Mouse (Mus musculus) forebrain, embryonic 13.5 days (tissue): ENCODE results near the gene Ogdh. TPM values are rescaled to one million over a fixed set of nuclear protein-coding genes. Genes with fewer than 3 reads are reported as not detected.

ENCODE experiments used
- ATAC-seq: fragments of 200-750 bp; cut with Nextera tagmentation; 2 replicates; pipeline ENCODE4 v1.8.0; 2017
- H3K27ac ChIP-seq: fragments of 300-500 bp; sonication (generic); 2 replicates; pipeline ENCODE4 v1.5.1; 2015; ENCODE audit warnings: inconsistent platforms, mild to moderate bottlenecking, moderate library complexity
- H3K27me3 ChIP-seq: fragments of 300-500 bp; sonication (generic); 2 replicates; pipeline ENCODE4 v1.6.1; 2015; ENCODE audit warnings: mild to moderate bottlenecking, inconsistent platforms
- H3K36me3 ChIP-seq: fragments of 300-500 bp; sonication (generic); 2 replicates; pipeline ENCODE4 v1.6.1; 2015; ENCODE audit warnings: mild to moderate bottlenecking, inconsistent platforms; ENCODE audit not compliant: poor library complexity, severe bottlenecking
- H3K4me1 ChIP-seq: fragments of 300-500 bp; sonication (generic); 2 replicates; pipeline ENCODE4 v1.6.1; 2015; ENCODE audit warnings: inconsistent platforms
- H3K4me2 ChIP-seq: fragments of 300-500 bp; sonication (generic); 2 replicates; pipeline ENCODE4 v1.6.1; 2015; ENCODE audit warnings: inconsistent platforms, mild to moderate bottlenecking, moderate library complexity
- H3K4me3 ChIP-seq: fragments of 300-500 bp; sonication (generic); 2 replicates; pipeline ENCODE4 v1.5.1; 2015; ENCODE audit warnings: mild to moderate bottlenecking, inconsistent platforms
- H3K9ac ChIP-seq: fragments of 300-500 bp; sonication (generic); 2 replicates; pipeline ENCODE4 v1.6.1; 2015; ENCODE audit warnings: mild to moderate bottlenecking, inconsistent platforms
- H3K9me3 ChIP-seq: fragments of 300-500 bp; sonication (generic); replicated peaks from 2 replicates; pipeline ENCODE4 v1.6.1; 2016; ENCODE audit warnings: inconsistent platforms
- WGBS: fragments of 180-500 bp; shearing (Covaris S2); methylation state at CpG from one replicate; pipeline ENCODE4 v1.1.7; 2015; 5-methylcytosine and 5-hydroxymethylcytosine counted together
- polyA plus RNA-seq: library from polyadenylated mRNA; unstranded; fragments of >200 nt; fragmentation: Nextera tagmentation; extraction: Ambion mirVana; gene quantifications from 2 replicates; pipeline ENCODE4 v1.2.1, GENCODE M21; 2015

Gene Ogdh
- polyA plus RNA-seq, 1 experiment from 2014 or later = 71.2 TPM

DNA sequence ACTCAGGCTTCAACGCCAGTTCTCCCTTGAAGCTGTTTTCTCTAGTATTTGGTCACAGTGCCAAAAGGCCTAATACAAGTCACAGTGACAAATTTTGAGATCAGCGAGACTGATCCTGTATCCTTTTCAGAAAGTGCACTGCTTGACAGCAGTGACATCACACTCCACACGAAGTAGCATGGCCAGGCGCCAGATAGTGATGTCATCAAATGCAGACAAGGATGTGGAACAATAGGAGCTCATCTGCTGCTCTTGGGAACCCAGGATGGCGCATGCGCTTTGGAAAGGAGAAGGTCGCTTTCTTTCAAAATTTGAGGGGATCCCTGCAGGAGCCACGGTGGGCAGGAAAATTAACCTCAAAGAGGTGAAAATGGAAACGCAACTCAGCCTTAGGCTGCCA is 81.4 kb downstream of the Ogdh start:
- ATAC-seq = no peak
- no peaks in the 10 kb centered on the region; the same call in 1 of the 2 replicates for H3K27me3 ChIP-seq
- WGBS = 84% methylated on average over 9 of the region's 9 CpGs
- no peaks in the 10 kb centered on the region for H3K36me3 ChIP-seq
- H3K4me3 ChIP-seq = no peak overlapping the region
- H3K9ac ChIP-seq = no peak overlapping the region
- no peaks in the 10 kb centered on the region for H3K9me3 ChIP-seq
- H3K4me2 ChIP-seq = no peak overlapping the region
- no peaks in the 10 kb centered on the region for H3K4me1 ChIP-seq
- no peak overlapping the region for H3K27ac ChIP-seq

DNA sequence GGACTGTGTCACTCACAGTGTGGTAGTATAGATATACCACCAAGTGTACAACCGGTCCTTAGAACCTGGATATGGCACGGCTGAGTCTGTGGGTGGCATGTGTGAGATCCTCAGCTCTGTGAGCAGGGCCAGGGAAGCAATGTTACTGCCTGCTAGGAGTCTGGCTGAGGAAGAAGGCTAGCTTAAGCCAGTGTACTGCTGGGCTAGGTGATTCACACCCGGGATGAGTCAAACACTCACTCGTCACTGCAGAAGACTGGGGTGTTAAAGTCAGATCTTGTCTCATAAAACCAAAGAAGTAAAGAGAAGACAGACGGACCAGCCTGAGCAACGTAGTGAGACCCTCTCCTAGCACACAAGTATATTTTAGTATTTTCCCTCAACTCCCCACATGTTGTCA is 89.5 kb downstream of the Ogdh start:
- no peak for ATAC-seq
- H3K4me2 ChIP-seq = no peak overlapping the region
- WGBS = 86% methylated on average over 6 of the region's 6 CpGs

DNA sequence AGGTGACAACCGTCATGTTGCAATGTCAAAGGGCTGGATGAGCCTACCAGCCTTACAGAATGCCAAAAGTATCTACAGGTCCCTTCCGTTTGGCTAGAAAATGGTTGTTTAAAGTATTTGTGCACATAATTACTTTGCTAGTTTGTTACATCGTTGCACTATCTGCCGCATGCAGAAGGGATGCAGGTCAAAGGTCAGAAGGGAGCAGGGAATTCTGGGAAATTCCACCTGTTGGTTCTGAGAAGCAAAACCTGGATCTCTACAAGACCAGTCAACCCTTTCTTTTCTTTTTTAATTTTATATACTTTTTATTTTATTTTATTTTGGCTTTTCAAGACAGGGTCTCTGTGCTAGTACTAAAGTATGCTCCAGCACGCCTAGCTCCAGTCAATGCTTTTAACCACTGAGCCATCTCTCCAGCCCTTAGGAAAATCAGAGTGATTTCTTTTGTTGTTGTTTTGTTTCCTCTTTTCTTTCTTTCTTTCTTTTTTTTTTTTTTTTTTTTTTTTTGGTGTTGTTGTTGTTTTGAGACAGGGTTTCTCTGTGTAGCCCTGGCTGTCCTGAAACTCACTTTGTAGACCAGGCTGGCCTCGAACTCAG is 96.8 kb downstream of the Ogdh start:
- peak overlapping the region; percentile 85 for H3K4me2 ChIP-seq
- no peak for ATAC-seq
- 94% methylated on average over 6 of the region's 6 CpGs for WGBS
- H3K36me3 ChIP-seq = peaks cover 21% of the 10 kb centered on the region
- H3K9me3 ChIP-seq = no peaks in the 10 kb centered on the region
- no peaks in the 10 kb centered on the region for H3K27me3 ChIP-seq
- peaks cover 27% of the 10 kb centered on the region for H3K4me1 ChIP-seq
- no peak overlapping the region for H3K9ac ChIP-seq
- H3K27ac ChIP-seq = peak overlapping the region; percentile 94
- no peak overlapping the region for H3K4me3 ChIP-seq

More for the DNA sequence above, 89.5 kb downstream of the Ogdh start:
- no peak overlapping the region for H3K4me3 ChIP-seq
- H3K27me3 ChIP-seq = no peaks in the 10 kb centered on the region; the same call in 1 of the 2 replicates
- H3K4me1 ChIP-seq = no peaks in the 10 kb centered on the region
- no peak overlapping the region for H3K27ac ChIP-seq
- H3K9me3 ChIP-seq = no peaks in the 10 kb centered on the region
- H3K9ac ChIP-seq = no peak overlapping the region
- H3K36me3 ChIP-seq = no peaks in the 10 kb centered on the region

DNA sequence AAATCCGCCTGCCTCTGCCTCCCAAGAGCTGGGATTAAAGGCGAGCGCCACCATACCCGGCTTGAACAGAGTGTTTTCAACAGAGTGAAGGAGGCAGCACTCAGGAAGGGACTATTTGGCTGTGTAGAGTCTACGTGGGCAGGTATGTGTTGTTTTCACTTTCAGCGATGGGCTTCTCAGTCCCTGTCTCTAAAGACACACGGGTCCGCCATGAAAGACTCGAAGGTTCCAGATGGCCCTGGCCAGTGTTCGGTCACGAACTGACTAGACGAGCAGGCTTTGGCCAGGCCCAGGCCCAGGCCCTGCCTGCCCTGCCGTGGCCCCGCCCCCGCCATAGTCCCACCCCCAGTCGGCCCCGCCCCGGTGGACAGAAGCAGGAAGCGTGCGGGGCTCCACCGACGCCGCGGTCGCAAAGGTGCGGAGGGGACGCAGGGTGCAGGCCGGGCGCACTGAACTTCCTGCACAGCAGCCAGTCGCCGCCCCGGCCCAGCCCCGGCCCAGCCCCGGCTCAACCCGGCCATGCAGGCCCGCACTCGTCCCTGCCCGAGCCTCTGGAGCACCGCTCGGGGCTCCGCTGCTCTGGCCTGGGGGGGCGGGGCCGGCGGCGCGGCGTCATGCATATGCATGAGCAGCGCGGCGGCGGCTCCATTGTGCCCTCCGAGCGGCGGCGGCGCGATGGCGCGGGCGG is 97.4 kb downstream of the Ogdh start, which contains the start of gene Zmiz2:
TSS of gene Zmiz2 (plus strand) at position 349 of the 688 bp plus-strand sequence.
- peak within 1 kb of the TSS; percentile 94 for H3K27ac ChIP-seq
- no peaks in the 10 kb centered on the region for H3K9me3 ChIP-seq
- H3K4me3 ChIP-seq = peak within 1 kb of the TSS; percentile 95
- H3K9ac ChIP-seq = peak within 1 kb of the TSS; percentile 98
- peaks cover 24% of the 10 kb centered on the region for H3K36me3 ChIP-seq
- H3K4me1 ChIP-seq = peaks cover 31% of the 10 kb centered on the region
- WGBS = 7% methylated on average over 37 of the region's 60 CpGs
- peak; percentile 98 for ATAC-seq
- no peaks in the 10 kb centered on the region for H3K27me3 ChIP-seq
- H3K4me2 ChIP-seq = peak within 1 kb of the TSS; percentile 85

DNA sequence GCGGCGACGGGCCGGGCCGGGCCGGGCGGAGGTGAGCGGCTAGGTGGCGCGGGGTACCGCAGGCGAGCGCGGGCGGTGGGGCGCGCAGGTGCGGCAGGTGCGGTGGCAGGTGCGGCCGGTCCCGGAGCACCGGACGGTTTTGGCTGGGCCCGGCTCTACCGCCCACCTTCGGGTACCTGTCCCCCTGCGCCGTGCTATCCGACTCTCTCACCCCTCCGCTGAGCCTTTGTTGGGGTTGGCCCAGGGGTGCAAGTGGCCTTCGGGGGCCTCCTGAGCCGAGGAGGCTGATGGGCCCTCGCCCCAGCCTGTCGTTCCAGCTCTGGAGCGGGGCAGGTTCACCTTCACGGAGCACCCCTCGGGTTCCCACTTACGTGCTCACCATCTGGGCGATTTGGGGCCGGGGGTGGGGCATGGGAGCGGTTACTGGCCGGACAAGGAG is 98.1 kb downstream of the Ogdh start:
- 0% methylated on average over 36 of the region's 43 CpGs for WGBS
- peak overlapping the region; percentile 85 for H3K4me2 ChIP-seq
- H3K4me1 ChIP-seq = peaks cover 37% of the 10 kb centered on the region
- ATAC-seq = peak; percentile 20
- peaks cover 31% of the 10 kb centered on the region for H3K36me3 ChIP-seq
- H3K9ac ChIP-seq = peak overlapping the region; percentile 98
- H3K4me3 ChIP-seq = peak overlapping the region; percentile 95
- H3K9me3 ChIP-seq = no peaks in the 10 kb centered on the region
- no peaks in the 10 kb centered on the region for H3K27me3 ChIP-seq
- peak overlapping the region; percentile 94 for H3K27ac ChIP-seq

DNA sequence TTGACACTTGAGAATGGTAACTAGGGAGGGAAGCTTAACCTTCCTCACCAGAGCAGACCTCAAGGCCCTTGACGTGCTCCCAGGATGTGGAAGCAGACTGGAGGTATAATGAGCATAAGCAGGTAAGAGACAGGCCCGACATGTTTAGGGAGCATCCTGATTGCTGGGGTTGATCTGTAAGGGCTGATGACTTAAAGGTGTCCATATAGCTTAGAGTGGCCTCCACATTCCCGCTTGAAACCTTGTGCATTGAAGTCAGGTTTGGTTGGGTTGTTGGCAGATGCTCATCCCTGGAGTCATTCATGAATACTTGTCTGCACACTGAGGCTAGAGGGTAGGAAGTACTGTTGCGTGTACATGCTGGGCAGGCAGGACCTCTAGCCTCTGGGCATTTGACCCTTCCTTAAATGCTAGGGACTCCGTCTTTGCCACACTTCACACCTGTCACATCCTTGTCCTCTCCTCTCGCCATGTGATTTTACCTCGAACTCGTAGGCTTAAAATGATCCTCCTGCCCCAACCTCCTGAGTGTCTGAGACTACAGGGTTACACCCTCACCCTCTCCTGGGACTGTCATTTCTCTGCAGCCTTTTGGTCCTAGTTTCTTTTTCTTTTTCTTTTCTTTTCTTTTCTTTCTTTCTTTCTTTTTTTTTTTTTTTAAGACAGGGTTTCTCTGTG is 99.1 kb downstream of the Ogdh start:
- WGBS = 86% methylated on average over 8 of the region's 8 CpGs
- peak overlapping the region; percentile 98 for H3K9ac ChIP-seq
- no peak overlapping the region for H3K27ac ChIP-seq
- no peaks in the 10 kb centered on the region for H3K27me3 ChIP-seq
- peaks cover 41% of the 10 kb centered on the region for H3K36me3 ChIP-seq
- H3K4me1 ChIP-seq = peaks cover 38% of the 10 kb centered on the region
- H3K9me3 ChIP-seq = no peaks in the 10 kb centered on the region
- H3K4me2 ChIP-seq = peak overlapping the region; percentile 85
- peak overlapping the region; percentile 95 for H3K4me3 ChIP-seq
- ATAC-seq = no peak

DNA sequence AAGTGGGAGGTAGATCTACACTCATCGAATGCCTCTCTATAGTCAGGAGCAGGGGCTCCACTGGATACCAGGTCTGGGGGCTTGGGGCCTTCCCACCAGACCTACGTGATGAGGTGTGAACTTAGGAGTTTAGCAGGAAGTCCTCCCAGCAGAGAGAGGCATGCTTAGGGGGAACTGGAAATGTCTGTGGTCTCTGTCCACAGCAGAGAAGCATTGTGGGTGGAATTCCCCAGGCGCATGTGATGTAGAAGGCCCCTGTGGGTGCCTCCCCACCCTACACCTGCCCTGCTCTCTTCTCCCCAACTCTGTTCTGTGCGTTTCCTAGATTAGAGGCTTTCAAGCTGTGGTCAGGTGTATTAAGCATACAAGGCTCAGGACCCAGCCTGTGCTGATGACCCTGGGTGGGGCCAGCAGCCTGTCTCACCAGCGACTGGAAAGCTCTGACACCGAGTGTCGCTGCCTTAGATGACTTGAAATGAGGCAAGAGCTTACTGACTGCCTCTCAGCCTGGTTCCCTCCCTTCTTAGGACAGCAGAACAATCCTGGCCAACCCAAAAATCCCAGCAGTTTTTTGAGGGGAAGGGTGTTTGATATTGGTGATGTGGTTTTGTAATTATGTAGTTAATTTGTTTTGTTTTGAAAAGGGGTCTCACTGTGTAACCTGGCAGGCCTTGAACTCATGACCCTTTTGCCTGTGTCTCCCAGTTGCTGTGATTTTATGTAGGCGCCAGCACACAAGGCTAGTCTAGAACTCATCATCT is 100.3 kb downstream of the Ogdh start:
- H3K27ac ChIP-seq = no peak overlapping the region
- peaks cover 38% of the 10 kb centered on the region for H3K4me1 ChIP-seq
- 0 out of 2 replicates have a peak overlapping the region, but pooled peaks have one; percentile 95 for H3K4me3 ChIP-seq
- peak overlapping the region; percentile 31; the same call in 1 of the 2 replicates for H3K9ac ChIP-seq
- peaks cover 53% of the 10 kb centered on the region for H3K36me3 ChIP-seq
- 93% methylated on average over 8 of the region's 8 CpGs for WGBS
- no peaks in the 10 kb centered on the region for H3K27me3 ChIP-seq
- peak overlapping the region; percentile 85 for H3K4me2 ChIP-seq
- no peaks in the 10 kb centered on the region for H3K9me3 ChIP-seq
- no peak for ATAC-seq

DNA sequence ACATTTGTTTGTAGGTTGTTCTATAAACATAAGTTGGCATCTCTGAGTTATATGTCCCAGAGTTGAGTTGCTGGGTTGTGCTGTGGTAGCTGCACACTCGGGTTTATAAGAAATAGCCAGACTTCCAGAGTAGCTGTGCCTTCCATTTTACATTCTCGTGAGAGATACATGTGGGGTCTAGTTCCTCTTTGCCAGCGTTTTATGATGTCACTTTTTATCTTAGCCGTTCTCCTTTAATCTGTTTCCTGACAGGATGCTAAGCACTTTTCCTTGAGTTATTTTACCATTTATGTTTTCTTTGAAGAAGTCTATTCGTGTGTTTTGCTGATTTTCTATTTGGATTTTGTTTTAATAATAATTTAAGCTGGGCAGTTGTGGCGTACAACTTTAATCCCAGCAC is 101.4 kb downstream of the Ogdh start:
- H3K4me1 ChIP-seq = peaks cover 38% of the 10 kb centered on the region
- H3K4me3 ChIP-seq = no peak overlapping the region
- WGBS = 87% methylated on average over 6 of the region's 6 CpGs
- no peak overlapping the region for H3K27ac ChIP-seq
- H3K9ac ChIP-seq = no peak overlapping the region
- no peaks in the 10 kb centered on the region for H3K9me3 ChIP-seq
- H3K27me3 ChIP-seq = no peaks in the 10 kb centered on the region
- ATAC-seq = no peak
- no peak overlapping the region for H3K4me2 ChIP-seq
- H3K36me3 ChIP-seq = peaks cover 64% of the 10 kb centered on the region

DNA sequence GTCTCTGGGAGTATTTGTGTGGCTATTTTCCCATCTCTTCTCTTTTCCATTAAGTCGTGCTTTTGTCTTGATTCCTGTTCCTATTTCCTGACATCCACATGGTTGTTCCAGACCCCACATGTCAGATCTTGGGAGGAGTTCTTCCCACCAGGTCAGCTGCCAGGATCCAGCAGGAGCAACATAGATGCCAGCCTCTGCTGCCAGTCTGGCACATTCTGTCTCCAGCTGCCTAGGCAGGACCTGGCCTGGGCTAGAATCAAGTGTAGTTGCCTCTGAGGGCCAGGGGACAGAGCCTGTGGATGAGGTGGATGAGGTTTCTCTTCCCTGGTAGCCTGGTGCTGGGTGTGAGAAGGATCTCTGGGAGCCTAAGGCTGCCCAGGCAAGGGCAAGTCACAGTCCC is 102.4 kb downstream of the Ogdh start:
- H3K27ac ChIP-seq = no peak overlapping the region; the same call in 1 of the 2 replicates
- peaks cover 38% of the 10 kb centered on the region for H3K4me1 ChIP-seq
- H3K9me3 ChIP-seq = no peaks in the 10 kb centered on the region
- ATAC-seq = no peak
- H3K36me3 ChIP-seq = peaks cover 74% of the 10 kb centered on the region
- no peak overlapping the region for H3K4me3 ChIP-seq
- 81% methylated on average over 1 of the region's 1 CpGs for WGBS
- H3K4me2 ChIP-seq = no peak overlapping the region
- peak overlapping the region; percentile 26; the same call in 1 of the 2 replicates for H3K9ac ChIP-seq
- H3K27me3 ChIP-seq = no peaks in the 10 kb centered on the region

DNA sequence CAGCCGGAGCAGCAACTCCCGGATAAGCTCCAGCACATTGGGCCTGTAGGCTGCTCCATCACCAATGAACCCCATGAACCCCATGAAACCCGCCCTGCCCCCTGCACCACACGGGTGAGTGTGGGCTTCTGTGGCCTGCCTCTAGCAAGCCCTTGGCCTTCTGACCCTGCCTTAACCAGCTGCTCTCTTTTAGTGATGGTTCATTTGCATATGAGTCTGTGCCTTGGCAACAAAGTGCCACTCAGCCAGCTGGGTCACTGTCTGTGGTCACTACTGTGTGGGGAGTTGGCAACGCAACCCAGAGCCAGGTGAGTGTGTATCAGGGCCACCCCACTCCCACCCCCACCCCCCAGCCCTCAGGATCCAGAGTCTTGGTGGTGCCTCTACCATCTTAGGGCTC is 104.1 kb downstream of the Ogdh start:
- ATAC-seq = no peak
- H3K27me3 ChIP-seq = no peaks in the 10 kb centered on the region
- H3K4me1 ChIP-seq = peaks cover 30% of the 10 kb centered on the region
- H3K4me3 ChIP-seq = no peak overlapping the region
- WGBS = 89% methylated on average over 5 of the region's 5 CpGs
- peaks cover 91% of the 10 kb centered on the region for H3K36me3 ChIP-seq
- H3K9me3 ChIP-seq = no peaks in the 10 kb centered on the region
- H3K27ac ChIP-seq = no peak overlapping the region
- no peak overlapping the region for H3K4me2 ChIP-seq
- H3K9ac ChIP-seq = no peak overlapping the region

DNA sequence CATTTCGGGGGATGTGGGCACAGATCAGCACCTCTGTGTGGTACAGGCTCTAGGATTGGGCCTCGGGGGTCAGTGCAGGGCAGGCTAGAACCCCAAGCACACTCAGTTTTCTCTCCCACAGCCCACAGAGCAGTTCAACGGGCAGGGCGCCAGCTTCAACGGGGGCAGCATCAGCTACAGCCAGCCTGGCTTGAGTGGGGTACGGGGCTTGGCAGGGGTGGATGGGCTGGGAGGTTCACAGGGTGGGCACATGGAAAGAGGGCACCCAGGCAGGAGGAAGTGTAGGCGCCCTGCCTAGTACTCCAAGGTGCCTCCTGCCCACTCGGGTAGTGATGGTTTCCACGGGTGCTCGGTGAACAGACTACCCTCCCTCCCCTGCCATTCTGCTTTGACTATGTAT is 106.7 kb downstream of the Ogdh start:
- Histone ChIP-seq H3K9ac (no peak overlapping the region), H3K36me3 (peaks cover 97% of the 10 kb centered on the region), H3K27ac (no peak overlapping the region), H3K4me1 (peaks cover 11% of the 10 kb centered on the region), H3K9me3 (no peaks in the 10 kb centered on the region), H3K4me3 (no peak overlapping the region), H3K4me2 (no peak overlapping the region), H3K27me3 (no peaks in the 10 kb centered on the region)
- ATAC-seq = no peak
- WGBS = 92% methylated on average over 10 of the region's 10 CpGs
